Mouse (Mus musculus) spleen, adult 2 months (tissue): ENCODE results near the gene Ccdc87.

Source experiments
- CTCF ChIP-seq: fragments of 200-500 bp; IDR thresholded peaks from 2 replicates; pipeline ENCODE4 v1.5.1; 2011; ENCODE audit warnings: mild to moderate bottlenecking, inconsistent platforms; ENCODE audit not compliant: insufficient read depth, insufficient read length, insufficient replicate concordance; ENCODE audit errors: extremely low read depth
- POLR2A ChIP-seq: fragments of 200-500 bp; IDR thresholded peaks from 2 replicates; pipeline ENCODE4 v1.6.1; 2011; ENCODE audit warnings: low read depth, low read length, inconsistent platforms

DNA sequence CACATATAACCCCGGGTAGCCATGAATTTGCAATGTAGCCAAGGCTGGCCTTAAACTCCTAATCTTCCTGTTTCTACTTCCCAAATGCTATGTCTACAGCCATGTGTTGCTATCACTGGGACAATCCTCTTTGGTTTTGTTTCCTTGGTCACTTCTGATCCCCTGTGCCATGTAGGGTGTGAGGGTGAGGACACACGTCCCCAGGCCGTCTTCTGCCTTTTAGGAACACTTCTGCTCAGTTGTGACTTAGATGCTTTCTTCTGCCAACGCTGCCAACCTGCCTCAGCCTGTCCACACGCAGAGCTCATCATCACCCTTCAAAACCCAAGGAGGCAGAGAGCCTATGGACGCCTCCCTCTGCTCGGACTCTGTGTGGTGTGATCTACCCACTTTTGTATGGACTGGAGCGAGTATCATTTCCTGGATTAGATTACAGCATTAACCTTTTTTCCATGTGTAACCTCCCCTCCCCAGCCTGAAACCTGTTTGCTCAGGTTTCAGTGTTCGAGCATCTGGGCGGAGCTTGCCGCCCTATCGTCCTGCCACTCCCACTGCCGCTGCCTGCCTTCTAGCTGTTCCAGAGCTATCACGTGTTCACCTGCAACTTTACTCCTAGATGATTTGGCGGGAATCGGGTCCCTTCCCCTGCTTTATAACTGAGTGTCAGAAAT lies 10.6 kb upstream of the Ccdc87 start:
- TF ChIP-seq POLR2A = no peak
- no peak for TF ChIP-seq CTCF
